Mouse (Mus musculus) heart, embryonic 11.5 days (tissue): ENCODE data around the gene Lemd2. TPM values are rescaled to one million over a fixed set of nuclear protein-coding genes. Genes with fewer than 3 reads are reported as not detected.

Experiments used
- ATAC-seq: fragments of 200-750 bp; cut with Nextera tagmentation; replicated peaks from 2 replicates; pipeline ENCODE4 v1.8.0; 2017; ENCODE audit warnings: moderate library complexity; ENCODE audit not compliant: insufficient number of reproducible peaks, low FRiP score, low TSS enrichment
- H3K27ac ChIP-seq: fragments of 300-500 bp; sonication (generic); 2 replicates; pipeline ENCODE4 v1.5.1; 2014; ENCODE audit warnings: mild to moderate bottlenecking, low read depth, low read length
- H3K27me3 ChIP-seq: fragments of 300-500 bp; sonication (generic); 2 replicates; pipeline ENCODE4 v1.6.1; 2014; ENCODE audit warnings: mild to moderate bottlenecking, low read length, mixed read lengths; ENCODE audit not compliant: control insufficient read depth, insufficient read depth
- H3K36me3 ChIP-seq: fragments of 300-500 bp; sonication (generic); 2 replicates; pipeline ENCODE4 v1.6.1; 2014; ENCODE audit warnings: mild to moderate bottlenecking, low read length, moderate library complexity, mixed read lengths; ENCODE audit not compliant: control insufficient read depth, insufficient read depth
- H3K4me1 ChIP-seq: fragments of 300-500 bp; sonication (generic); 2 replicates; pipeline ENCODE4 v1.6.1; 2014; ENCODE audit warnings: low read length; ENCODE audit not compliant: control insufficient read depth, insufficient read depth
- H3K4me2 ChIP-seq: fragments of 300-500 bp; sonication (generic); 2 replicates; pipeline ENCODE4 v1.6.1; 2014; ENCODE audit warnings: mild to moderate bottlenecking, moderate library complexity
- H3K4me3 ChIP-seq: fragments of 300-500 bp; sonication (generic); 2 replicates; pipeline ENCODE4 v1.5.1; 2014; ENCODE audit warnings: low read depth, low read length
- H3K9ac ChIP-seq: fragments of 300-500 bp; sonication (generic); 2 replicates; pipeline ENCODE4 v1.6.1; 2014; ENCODE audit warnings: mild to moderate bottlenecking, low read depth, low read length, moderate library complexity
- H3K9me3 ChIP-seq: fragments of 300-500 bp; sonication (generic); replicated peaks from 2 replicates; pipeline ENCODE4 v1.6.1; 2016; ENCODE audit warnings: low read length; ENCODE audit not compliant: control insufficient read depth
- WGBS: fragments of 180-500 bp; shearing (Covaris S2); extraction: QIAGEN DNeasy Blood & Tissue Kit; methylation state at CpG from one replicate; pipeline ENCODE4 v1.1.7; 2014; ENCODE audit not compliant: insufficient replicate concordance; 5-methylcytosine and 5-hydroxymethylcytosine counted together
- polyA plus RNA-seq: library from polyadenylated mRNA; unstranded; fragments of >200 nt; fragmentation: Nextera tagmentation; extraction: Ambion mirVana; gene quantifications from 2 replicates; pipeline ENCODE4 v1.2.1, GENCODE M21; 2014

Gene Lemd2
- polyA plus RNA-seq, 1 experiment from 2014 or later: 6.7 TPM

GRCm38 (mm10) chr17:27155752-27156151 is 48.5 kb downstream of the Lemd2 start:
- H3K9ac ChIP-seq: no peak overlapping the region
- WGBS: 88% methylated on average over 8 of the region's 8 CpGs
- no peaks in the 10 kb centered on the region for H3K27me3 ChIP-seq
- no peak overlapping the region for H3K4me2 ChIP-seq
- H3K36me3 ChIP-seq: no peaks in the 10 kb centered on the region
- no peak overlapping the region for H3K27ac ChIP-seq
- no peaks in the 10 kb centered on the region for H3K9me3 ChIP-seq
- no peak for ATAC-seq
- peaks cover 19% of the 10 kb centered on the region for H3K4me1 ChIP-seq
- no peak overlapping the region for H3K4me3 ChIP-seq

DNA sequence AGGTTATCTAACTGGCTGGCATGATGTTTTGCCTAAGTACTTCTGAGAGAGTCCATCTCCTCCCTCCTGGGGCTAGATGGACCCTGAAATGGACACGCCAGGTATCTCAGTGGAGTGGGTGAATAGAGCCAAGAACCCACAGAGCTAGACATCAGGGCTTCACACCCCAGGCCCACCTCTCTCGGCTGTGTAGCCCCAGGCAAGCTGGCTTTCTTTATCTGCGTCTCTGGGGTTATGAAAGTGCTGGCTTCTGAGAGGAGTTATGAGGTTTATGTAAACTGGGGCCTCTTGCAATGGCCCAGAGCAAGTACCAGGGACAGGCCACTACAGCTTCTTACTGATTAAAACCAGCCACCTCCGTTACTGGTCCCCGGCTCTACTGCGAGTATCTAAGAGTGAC is 49.4 kb downstream of the Lemd2 start:
- Histone ChIP-seq H3K4me2 (no peak overlapping the region), H3K9ac (no peak overlapping the region), H3K27me3 (no peaks in the 10 kb centered on the region), H3K4me3 (no peak overlapping the region), H3K36me3 (no peaks in the 10 kb centered on the region), H3K9me3 (no peaks in the 10 kb centered on the region), H3K27ac (no peak overlapping the region), H3K4me1 (peaks cover 19% of the 10 kb centered on the region)
- ATAC-seq: no peak
- WGBS: 77% methylated on average over 6 of the region's 6 CpGs

- H3K4me1 ChIP-seq: peaks cover 19% of the 10 kb centered on the region
- ATAC-seq: no peak
These were observed 50.0 kb downstream of the Lemd2 start for GRCm38 (mm10) chr17:27154256-27154655.

DNA sequence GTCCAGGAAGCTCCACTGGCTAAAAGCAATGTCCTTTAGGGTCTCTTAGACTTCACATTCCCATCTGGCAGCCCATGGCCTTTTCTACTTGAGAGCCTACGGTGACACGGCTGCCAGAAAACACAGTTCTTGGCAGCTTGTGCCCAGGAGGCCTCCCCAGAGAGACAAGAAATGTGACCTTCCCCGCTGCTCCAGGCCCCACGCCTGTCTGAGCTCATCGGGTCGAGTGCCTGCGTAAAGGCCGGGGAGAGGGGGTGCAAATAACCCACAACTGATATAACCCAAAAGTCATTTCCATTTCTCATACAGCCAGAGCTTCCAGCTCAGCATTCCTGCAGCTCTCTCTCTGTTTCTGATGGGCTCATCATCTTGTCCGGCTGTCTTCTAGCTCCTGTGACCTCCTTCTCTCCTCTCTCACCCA is 50.5 kb downstream of the Lemd2 start:
- no peaks in the 10 kb centered on the region for H3K36me3 ChIP-seq
- no peak overlapping the region for H3K4me2 ChIP-seq
- H3K9ac ChIP-seq: peak overlapping the region; percentile 39; the same call in 1 of the 2 replicates
- WGBS: 64% methylated on average over 9 of the region's 9 CpGs
- H3K27ac ChIP-seq: no peak overlapping the region
- H3K9me3 ChIP-seq: no peaks in the 10 kb centered on the region
- no peaks in the 10 kb centered on the region for H3K27me3 ChIP-seq
- H3K4me1 ChIP-seq: peaks cover 18% of the 10 kb centered on the region
- H3K4me3 ChIP-seq: no peak overlapping the region
- ATAC-seq: no peak

More at GRCm38 (mm10) chr17:27154256-27154655, 50.0 kb downstream of the Lemd2 start:
- H3K4me2 ChIP-seq: no peak overlapping the region
- 86% methylated on average over 14 of the region's 14 CpGs for WGBS
- no peaks in the 10 kb centered on the region for H3K27me3 ChIP-seq
- H3K27ac ChIP-seq: no peak overlapping the region
- H3K9me3 ChIP-seq: no peaks in the 10 kb centered on the region
- no peak overlapping the region for H3K4me3 ChIP-seq
- H3K36me3 ChIP-seq: no peaks in the 10 kb centered on the region
- no peak overlapping the region for H3K9ac ChIP-seq

GRCm38 (mm10) chr17:27152976-27153723 is 51.1 kb downstream of the Lemd2 start:
- 0 out of 2 replicates have a peak, but pooled peaks have one; percentile 23 for ATAC-seq
- H3K27me3 ChIP-seq: 0 out of 2 replicates have a peak, but pooled peaks cover 3% of the 10 kb centered on the region
- WGBS: 54% methylated on average over 8 of the region's 8 CpGs
- H3K4me3 ChIP-seq: no peak overlapping the region
- H3K4me1 ChIP-seq: peaks cover 16% of the 10 kb centered on the region
- no peaks in the 10 kb centered on the region for H3K9me3 ChIP-seq
- H3K4me2 ChIP-seq: no peak overlapping the region
- peak overlapping the region; percentile 39; the same call in 1 of the 2 replicates for H3K9ac ChIP-seq
- no peak overlapping the region for H3K27ac ChIP-seq
- no peaks in the 10 kb centered on the region for H3K36me3 ChIP-seq

GRCm38 (mm10) chr17:27151411-27151810 is 52.9 kb downstream of the Lemd2 start:
- Histone ChIP-seq H3K36me3 (no peaks in the 10 kb centered on the region), H3K4me1 (peaks cover 16% of the 10 kb centered on the region), H3K9me3 (no peaks in the 10 kb centered on the region), H3K27ac (no peak overlapping the region), H3K9ac (no peak overlapping the region), H3K4me3 (no peak overlapping the region), H3K27me3 (0 out of 2 replicates have a peak, but pooled peaks cover 3% of the 10 kb centered on the region), H3K4me2 (no peak overlapping the region)
- 71% methylated on average over 8 of the region's 8 CpGs for WGBS
- ATAC-seq: no peak

DNA sequence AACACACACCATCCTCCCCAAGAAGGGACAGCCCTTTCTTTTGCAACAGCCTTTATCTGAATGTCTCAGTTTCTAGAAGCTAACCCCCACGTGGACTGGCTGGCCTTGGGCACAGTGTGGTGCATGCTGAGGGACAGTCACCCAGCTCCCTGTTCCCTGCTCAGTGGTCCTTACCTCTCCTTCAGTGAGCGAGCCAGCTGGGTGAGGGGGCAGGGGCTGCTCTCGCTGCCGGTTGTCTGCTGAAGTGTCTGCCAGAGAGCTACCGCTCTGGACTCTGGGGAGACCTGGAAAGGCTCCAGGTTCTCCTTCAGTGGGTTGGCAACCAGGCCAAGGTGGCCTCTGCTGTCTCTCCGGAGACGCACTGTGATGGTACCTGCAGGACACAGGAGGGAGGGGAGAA is 53.4 kb downstream of the Lemd2 start:
- Histone ChIP-seq H3K9me3 (no peaks in the 10 kb centered on the region), H3K4me1 (peaks cover 16% of the 10 kb centered on the region), H3K4me2 (no peak overlapping the region), H3K4me3 (no peak overlapping the region), H3K36me3 (no peaks in the 10 kb centered on the region), H3K27me3 (0 out of 2 replicates have a peak, but pooled peaks cover 3% of the 10 kb centered on the region), H3K27ac (no peak overlapping the region), H3K9ac (no peak overlapping the region)
- ATAC-seq: no peak
- 54% methylated on average over 7 of the region's 7 CpGs for WGBS

- no peak overlapping the region for H3K4me2 ChIP-seq
- H3K4me3 ChIP-seq: no peak overlapping the region
- no peaks in the 10 kb centered on the region for H3K9me3 ChIP-seq
- 0 out of 2 replicates have a peak, but pooled peaks cover 6% of the 10 kb centered on the region for H3K27me3 ChIP-seq
- peaks cover 3% of the 10 kb centered on the region; the same call in 1 of the 2 replicates for H3K4me1 ChIP-seq
- H3K36me3 ChIP-seq: no peaks in the 10 kb centered on the region
- H3K9ac ChIP-seq: no peak overlapping the region
- 11% methylated on average over 8 of the region's 8 CpGs for WGBS
- no peak for ATAC-seq
- no peak overlapping the region for H3K27ac ChIP-seq
These were observed 57.8 kb downstream of the Lemd2 start for GRCm38 (mm10) chr17:27146323-27146923.
